Mouse (Mus musculus) gastrocnemius, adult 8-10 months (tissue): ENCODE data around the gene Ptprt. TPM values are rescaled to one million over a fixed set of nuclear protein-coding genes. Genes with fewer than 3 reads are reported as not detected.

Source experiments
- DNase-seq, 2 experiments: peaks; one replicate each; pipeline ENCODE4 v3.0.0; 2022; ENCODE audit warnings: low spot score in 2 of 2
- total RNA-seq, 4 experiments: library from RNA; stranded (reverse); gene quantifications; 2 replicates each; pipeline ENCODE4 v1.2.4; 2022

The Ptprt gene
- total RNA-seq, 4 experiments from 2014 or later, result 0.07 to 0.51 (median 0.21) TPM

GRCm38 (mm10) chr2:161704811-161705210, 956.1 kb downstream of the Ptprt start:
- DNase-seq, result no peak

- DNase-seq, result peak in 1 of 2 experiments; percentile 5
Measured at GRCm38 (mm10) chr2:161704410-161704809, 956.5 kb downstream of the Ptprt start.

GRCm38 (mm10) chr2:161695819-161696218, 965.1 kb downstream of the Ptprt start:
- DNase-seq, result no peak

GRCm38 (mm10) chr2:161668302-161668986, 992.5 kb downstream of the Ptprt start:
- DNase-seq, result no peak

- DNase-seq, result no peak
Measured at GRCm38 (mm10) chr2:161661912-161662311, 999.0 kb downstream of the Ptprt start.

- no peak for DNase-seq
Measured at GRCm38 (mm10) chr2:161660827-161661226, 1000.1 kb downstream of the Ptprt start.

- DNase-seq, result no peak
Measured at GRCm38 (mm10) chr2:161657046-161657445, 1003.9 kb downstream of the Ptprt start.

- no peak for DNase-seq
Measured at GRCm38 (mm10) chr2:161656632-161657031, 1004.3 kb downstream of the Ptprt start.

- no peak for DNase-seq
Measured at GRCm38 (mm10) chr2:161640805-161641204, 1020.1 kb downstream of the Ptprt start.

GRCm38 (mm10) chr2:161634084-161634483, 1026.9 kb downstream of the Ptprt start:
- DNase-seq, result no peak

GRCm38 (mm10) chr2:161625896-161626295, 1035.1 kb downstream of the Ptprt start:
- no peak for DNase-seq

GRCm38 (mm10) chr2:161608401-161608800, 1052.5 kb downstream of the Ptprt start:
- no peak for DNase-seq

- DNase-seq, result no peak
Measured at GRCm38 (mm10) chr2:161607372-161607771, 1053.6 kb downstream of the Ptprt start.

GRCm38 (mm10) chr2:161600206-161600808, 1060.6 kb downstream of the Ptprt start:
- no peak for DNase-seq

- no peak for DNase-seq
Measured at GRCm38 (mm10) chr2:161593391-161594152, 1067.4 kb downstream of the Ptprt start.

- DNase-seq, result no peak
Measured at GRCm38 (mm10) chr2:161574401-161574800, 1086.5 kb downstream of the Ptprt start.

GRCm38 (mm10) chr2:161572201-161572600, 1088.7 kb downstream of the Ptprt start:
- no peak for DNase-seq

- DNase-seq, result peak in 1 of 2 experiments; percentile 18
Measured at GRCm38 (mm10) chr2:161570236-161570995, 1090.5 kb downstream of the Ptprt start.

GRCm38 (mm10) chr2:161561502-161561901, 1099.4 kb downstream of the Ptprt start:
- peak; percentile 8 to 11 for DNase-seq

- DNase-seq, result no peak
Measured at GRCm38 (mm10) chr2:161557874-161558273, 1103.1 kb downstream of the Ptprt start.

- no peak for DNase-seq
Measured at GRCm38 (mm10) chr2:161553651-161554050, 1107.3 kb downstream of the Ptprt start.

- no peak for DNase-seq
Measured at GRCm38 (mm10) chr2:161552011-161552410, 1108.9 kb downstream of the Ptprt start.
